Mouse (Mus musculus): Measurements from ENCODE around the gene Ppip5k2.

The Ppip5k2 gene

DNA sequence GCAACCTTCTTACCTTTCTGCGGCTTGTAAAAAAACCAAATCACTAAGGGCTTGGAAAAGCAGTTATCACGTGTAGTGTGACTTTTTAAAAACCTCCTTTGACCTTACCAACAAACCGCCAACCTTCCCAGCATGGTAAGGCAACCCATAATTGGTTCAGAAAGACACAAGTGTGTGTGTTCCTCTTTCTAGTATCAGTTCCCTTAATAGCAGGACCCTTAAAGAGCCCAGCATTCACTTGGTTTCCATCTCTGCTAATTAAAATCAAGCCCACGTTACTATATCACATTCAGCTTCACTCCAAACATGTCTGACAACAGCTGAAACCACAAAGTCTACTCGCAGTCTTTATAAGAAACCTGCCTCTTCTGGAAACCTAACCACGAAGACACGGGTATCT lies 110.8 kb downstream of the Ppip5k2 start:
- no peak for DNase-seq

DNA sequence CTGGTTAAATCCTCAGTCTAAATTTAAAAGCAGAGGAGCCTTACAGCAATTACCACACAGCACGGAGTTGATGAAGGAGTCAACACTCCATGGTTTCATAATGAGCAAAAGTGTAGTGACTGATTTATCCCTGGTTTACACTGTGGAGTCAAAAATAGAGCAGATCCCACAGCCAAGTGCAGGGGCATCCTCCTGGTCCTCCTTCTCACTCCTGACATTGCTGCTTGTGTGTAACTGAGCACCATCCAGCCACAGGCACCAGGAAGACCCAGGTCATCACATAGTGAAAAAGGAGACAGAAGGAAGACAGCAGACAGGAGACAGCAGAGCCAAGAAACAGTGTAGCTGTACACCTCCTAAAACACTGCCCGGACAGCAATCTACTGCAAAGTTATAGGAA lies 112.4 kb downstream of the Ppip5k2 start:
- DNase-seq: no peak

GRCm38 (mm10) chr1:97657201-97657600 lies 113.0 kb downstream of the Ppip5k2 start:
- no peak for DNase-seq
